Mouse (Mus musculus) liver, embryonic 11.5 days (tissue): ENCODE measurements around the gene Ndufb7. TPM values are rescaled to one million over a fixed set of nuclear protein-coding genes. Genes with fewer than 3 reads are reported as not detected.
A peak's percentile ranks its signal among the peaks of the same experiment; 100 is the strongest.
"Not testable (repeated sequence)": the region's sequence is repeated elsewhere in the genome, so short reads cannot be mapped to it uniquely, and the experiment has no call there.

ENCODE experiments used
- ATAC-seq: fragments of 200-750 bp; cut with Nextera tagmentation; replicated peaks from 2 replicates; pipeline ENCODE4 v1.8.0; 2017; ENCODE audit warnings: moderate number of reproducible peaks, mild to moderate bottlenecking, moderate TSS enrichment, moderate library complexity; ENCODE audit not compliant: low FRiP score
- DNase-seq: peaks from one replicate; pipeline ENCODE4 v3.0.0-alpha.2; 2017; ENCODE audit warnings: low spot score
- H3K27ac ChIP-seq: fragments of 300-500 bp; sonication (generic); 2 replicates; pipeline ENCODE4 v1.5.1; 2014; ENCODE audit warnings: mild to moderate bottlenecking, low read depth, low read length, control low read depth
- H3K27me3 ChIP-seq: fragments of 300-500 bp; sonication (generic); replicated peaks from 2 replicates; pipeline ENCODE4 v1.6.1; 2014; ENCODE audit warnings: low read length, mixed read lengths; ENCODE audit not compliant: control insufficient read depth, insufficient read depth
- H3K36me3 ChIP-seq: fragments of 300-500 bp; sonication (generic); 2 replicates; pipeline ENCODE4 v1.6.1; 2014; ENCODE audit warnings: mild to moderate bottlenecking, low read length, moderate library complexity, mixed read lengths; ENCODE audit not compliant: control insufficient read depth, insufficient read depth
- H3K4me1 ChIP-seq: fragments of 300-500 bp; sonication (generic); replicated peaks from 2 replicates; pipeline ENCODE4 v1.6.1; 2014; ENCODE audit warnings: low read length, mixed read lengths; ENCODE audit not compliant: control insufficient read depth, insufficient read depth
- H3K4me2 ChIP-seq: fragments of 300-500 bp; sonication (generic); 2 replicates; pipeline ENCODE4 v1.6.1; 2014; ENCODE audit warnings: mild to moderate bottlenecking, control low read depth, moderate library complexity
- H3K4me3 ChIP-seq: fragments of 300-500 bp; sonication (generic); 2 replicates; pipeline ENCODE4 v1.5.1; 2014; ENCODE audit warnings: low read depth, low read length, control low read depth
- H3K9ac ChIP-seq: fragments of 300-500 bp; sonication (generic); 2 replicates; pipeline ENCODE4 v1.6.1; 2014; ENCODE audit warnings: low read depth, low read length, control low read depth
- H3K9me3 ChIP-seq: fragments of 300-500 bp; sonication (generic); 2 replicates; pipeline ENCODE4 v1.6.1; 2016; ENCODE audit warnings: low read length, inconsistent platforms, mixed read lengths; ENCODE audit not compliant: control insufficient read depth
- WGBS: fragments of 180-500 bp; shearing (Covaris S2); extraction: QIAGEN DNeasy Blood & Tissue Kit; methylation state at CpG from one replicate; pipeline ENCODE4 v1.1.7; 2014; 5-methylcytosine and 5-hydroxymethylcytosine counted together
- polyA plus RNA-seq: library from polyadenylated mRNA; unstranded; fragments of >200 nt; fragmentation: Nextera tagmentation; extraction: Ambion mirVana; gene quantifications from 2 replicates; pipeline ENCODE4 v1.2.1, GENCODE M21; 2014

Ndufb7 gene
- polyA plus RNA-seq, 1 experiment from 2014 or later = 354 TPM

DNA sequence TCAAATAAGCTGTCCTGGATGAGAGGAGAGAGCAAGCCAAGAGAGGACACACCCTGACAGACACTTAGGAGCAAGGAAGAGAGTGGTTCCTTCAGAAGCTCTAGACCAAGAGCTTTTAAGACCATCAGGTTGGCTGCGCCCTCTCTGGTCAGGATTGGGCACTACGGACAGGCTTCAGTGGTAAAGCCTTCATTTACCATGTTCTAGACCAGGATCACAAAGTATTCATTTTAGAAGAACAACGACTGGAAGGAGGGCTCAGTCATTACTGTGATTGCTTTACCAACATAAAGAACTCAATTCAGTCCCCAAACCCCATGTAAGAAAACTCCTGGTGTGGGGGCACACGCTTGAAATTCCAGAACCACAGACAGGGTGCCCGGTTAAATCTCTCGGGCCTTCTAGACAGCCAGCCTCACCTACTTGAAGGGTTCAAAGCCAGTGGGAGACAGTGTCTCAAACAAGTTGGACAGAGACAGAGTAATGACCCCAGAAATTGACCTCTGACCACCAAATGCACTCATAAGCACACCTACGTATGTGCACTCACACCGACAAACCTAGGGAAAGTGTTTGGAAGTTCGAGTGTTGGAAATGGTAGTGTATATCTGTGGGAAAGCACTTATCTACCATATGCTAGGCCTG is 618 bp upstream of the Ndufb7 start:
- Histone ChIP-seq H3K9ac (peak overlapping the region; percentile 31), H3K4me1 (peaks cover 21% of the 10 kb centered on the region), H3K9me3 (no peaks in the 10 kb centered on the region), H3K4me3 (no peak overlapping the region; the same call in 1 of the 2 replicates), H3K36me3 (peaks cover 5% of the 10 kb centered on the region), H3K4me2 (peak overlapping the region; percentile 87; the same call in 1 of the 2 replicates), H3K27ac (peak overlapping the region; percentile 15; the same call in 1 of the 2 replicates), H3K27me3 (no peaks in the 10 kb centered on the region)
- WGBS = 73% methylated on average over 9 of the region's 9 CpGs
- no peak for DNase-seq
- peak; percentile 44 for ATAC-seq

- Histone ChIP-seq H3K36me3 (peaks cover 13% of the 10 kb centered on the region), H3K27ac (no peak overlapping the region), H3K4me2 (peak overlapping the region; percentile 87), H3K9ac (peak overlapping the region; percentile 83), H3K27me3 (no peaks in the 10 kb centered on the region), H3K9me3 (no peaks in the 10 kb centered on the region), H3K4me3 (peak overlapping the region; percentile 75), H3K4me1 (peaks cover 17% of the 10 kb centered on the region)
- ATAC-seq = no peak
- 62% methylated on average over 3 of the region's 3 CpGs for WGBS
- no peak for DNase-seq
These were observed 1.2 kb downstream of the Ndufb7 start for GRCm38 (mm10) chr8:83567668-83568067.

- DNase-seq (no peak), ATAC-seq (no peak)
- H3K9me3 ChIP-seq = no peaks in the 10 kb centered on the region
- WGBS = 77% methylated on average over 5 of the region's 5 CpGs
- H3K36me3 ChIP-seq = peaks cover 17% of the 10 kb centered on the region
- no peak overlapping the region for H3K27ac ChIP-seq
- H3K4me1 ChIP-seq = peaks cover 14% of the 10 kb centered on the region
- H3K27me3 ChIP-seq = no peaks in the 10 kb centered on the region
- H3K4me2 ChIP-seq = peak overlapping the region; percentile 87
- H3K4me3 ChIP-seq = no peak overlapping the region; the same call in 1 of the 2 replicates
- no peak overlapping the region; the same call in 1 of the 2 replicates for H3K9ac ChIP-seq
These were observed 1.7 kb downstream of the Ndufb7 start for GRCm38 (mm10) chr8:83568128-83568527.

DNA sequence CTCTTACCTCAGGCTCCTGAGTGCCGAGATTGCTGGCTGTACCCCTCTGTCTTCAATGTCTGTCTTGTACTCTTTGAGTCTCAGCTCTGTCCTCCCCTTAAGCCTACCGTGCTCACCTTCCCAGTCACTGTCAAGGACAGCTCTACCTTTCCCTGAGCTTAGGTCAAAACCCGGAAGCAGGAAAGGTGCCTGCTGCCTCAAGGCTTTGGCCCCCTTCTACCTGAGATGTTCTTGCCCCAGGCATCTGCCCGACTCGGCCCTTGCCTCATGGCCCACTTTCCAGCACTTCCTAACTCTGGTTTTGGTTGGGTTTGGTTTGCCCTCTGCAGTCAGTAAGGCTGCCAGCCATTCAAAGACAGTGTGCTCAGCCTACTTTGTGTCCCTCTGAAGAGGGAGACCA is 2.3 kb downstream of the Ndufb7 start:
- 81% methylated on average over 5 of the region's 5 CpGs for WGBS
- no peak for ATAC-seq
- Histone ChIP-seq H3K27me3 (no peaks in the 10 kb centered on the region), H3K4me2 (no peak overlapping the region), H3K36me3 (peaks cover 19% of the 10 kb centered on the region), H3K9ac (no peak overlapping the region), H3K9me3 (no peaks in the 10 kb centered on the region), H3K4me3 (no peak overlapping the region), H3K27ac (no peak overlapping the region), H3K4me1 (peaks cover 11% of the 10 kb centered on the region)
- no peak for DNase-seq

GRCm38 (mm10) chr8:83569165-83569564 is 2.7 kb downstream of the Ndufb7 start:
- peaks cover 11% of the 10 kb centered on the region for H3K4me1 ChIP-seq
- no peak overlapping the region for H3K4me2 ChIP-seq
- ATAC-seq = no peak
- no peak overlapping the region for H3K27ac ChIP-seq
- no peaks in the 10 kb centered on the region for H3K27me3 ChIP-seq
- no peak overlapping the region for H3K4me3 ChIP-seq
- no peaks in the 10 kb centered on the region for H3K9me3 ChIP-seq
- no peak overlapping the region for H3K9ac ChIP-seq
- DNase-seq = no peak
- 79% methylated on average over 4 of the region's 4 CpGs for WGBS
- peaks cover 19% of the 10 kb centered on the region for H3K36me3 ChIP-seq

GRCm38 (mm10) chr8:83570272-83571000 is 4.0 kb downstream of the Ndufb7 start:
- H3K27me3 ChIP-seq = no peaks in the 10 kb centered on the region
- no peak overlapping the region for H3K4me2 ChIP-seq
- H3K4me1 ChIP-seq = peaks cover 11% of the 10 kb centered on the region
- H3K27ac ChIP-seq = no peak overlapping the region
- no peak overlapping the region for H3K4me3 ChIP-seq
- DNase-seq = no peak
- peaks cover 19% of the 10 kb centered on the region for H3K36me3 ChIP-seq
- H3K9ac ChIP-seq = no peak overlapping the region
- WGBS = 82% methylated on average over 15 of the region's 15 CpGs
- ATAC-seq = no peak
- no peaks in the 10 kb centered on the region for H3K9me3 ChIP-seq

GRCm38 (mm10) chr8:83571001-83571340 is 4.5 kb downstream of the Ndufb7 start:
- H3K4me1 ChIP-seq = peaks cover 16% of the 10 kb centered on the region
- not testable (repeated sequence) for H3K4me3 ChIP-seq, H3K9ac ChIP-seq, ATAC-seq, H3K4me2 ChIP-seq, H3K9me3 ChIP-seq, DNase-seq, H3K27ac ChIP-seq, H3K27me3 ChIP-seq
- WGBS = 86% methylated on average over 6 of the region's 7 CpGs
- H3K36me3 ChIP-seq = peaks cover 19% of the 10 kb centered on the region

DNA sequence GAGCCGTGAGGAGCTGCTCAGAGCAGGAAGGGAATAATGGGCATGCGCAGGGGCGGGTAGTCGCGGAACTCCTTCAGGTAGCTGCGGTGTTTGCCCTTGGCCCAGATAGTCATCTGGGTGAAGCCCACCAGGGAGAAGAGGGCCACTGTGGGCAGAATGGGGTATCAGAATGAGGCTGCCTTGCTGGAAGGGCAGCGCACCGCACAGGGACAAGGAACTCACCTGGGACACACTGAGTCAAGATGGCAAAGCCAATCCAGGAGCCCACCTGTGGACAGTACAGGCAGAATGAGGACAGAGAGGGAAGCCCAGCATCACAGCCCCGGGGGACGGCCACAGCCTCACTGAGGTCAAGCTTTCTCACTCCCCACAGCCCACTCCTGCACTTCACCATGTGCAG is 5.3 kb downstream of the Ndufb7 start:
- 94% methylated on average over 10 of the region's 10 CpGs for WGBS
- Histone ChIP-seq H3K27ac (no peak overlapping the region), H3K4me3 (no peak overlapping the region), H3K27me3 (no peaks in the 10 kb centered on the region), H3K36me3 (peaks cover 19% of the 10 kb centered on the region), H3K4me2 (no peak overlapping the region), H3K9me3 (no peaks in the 10 kb centered on the region), H3K9ac (no peak overlapping the region), H3K4me1 (peaks cover 24% of the 10 kb centered on the region)
- peak; percentile 24 for DNase-seq
- ATAC-seq = no peak
